In genomic region chr1:166160569-166161445, GRCm38 (mm10) we compare ENCODE assay signal across 8 mouse cellular contexts. TPM values are rescaled to one million over a fixed set of nuclear protein-coding genes. Genes with fewer than 3 reads are reported as not detected.
DNase-seq lines count a peak whose midpoint lies in the region; ATAC-seq and TF ChIP-seq lines count a peak whose summit lies in the region.

No protein-coding gene starts in this region.

- peak; percentile 93 for TF ChIP-seq CTCF in stomach, postnatal 0 days (IDR thresholded peaks at IDR 0.05; ENCODE audit: low read depth)

- H3K27me3 ChIP-seq in intestine, embryonic 16.5 days (replicated peaks; ENCODE audit: control insufficient read depth, insufficient read depth, low read length): no peaks in the 10 kb centered on the region
- H3K27me3 ChIP-seq in limb, embryonic 13.5 days: peaks cover 34% of the 10 kb centered on the region
- no peaks in the 10 kb centered on the region for H3K27me3 ChIP-seq in stomach, postnatal 0 days (ENCODE audit: control insufficient read depth, insufficient read depth, low read length)

- no peak overlapping the region for H3K9ac ChIP-seq in intestine, embryonic 16.5 days (ENCODE audit: low read depth, low read length)
- H3K9ac ChIP-seq in limb, embryonic 13.5 days: 0 out of 2 replicates have a peak overlapping the region, but pooled peaks have one; percentile 1
- no peak overlapping the region for H3K9ac ChIP-seq in stomach, postnatal 0 days (ENCODE audit: low read length)

- H3K36me3 ChIP-seq in intestine, embryonic 16.5 days (ENCODE audit: control insufficient read depth, insufficient read depth, low read length): no peaks in the 10 kb centered on the region
- H3K36me3 ChIP-seq in limb, embryonic 13.5 days: no peaks in the 10 kb centered on the region
- H3K36me3 ChIP-seq in stomach, postnatal 0 days (ENCODE audit: control insufficient read depth, insufficient read depth, low read length): no peaks in the 10 kb centered on the region

- no peak for TF ChIP-seq EP300 in stomach, postnatal 0 days (optimal IDR thresholded peaks at IDR 0.05)

- no peaks in the 10 kb centered on the region for H3K9me3 ChIP-seq in intestine, embryonic 16.5 days (ENCODE audit: control insufficient read depth, low read length)
- no peaks in the 10 kb centered on the region for H3K9me3 ChIP-seq in limb, embryonic 13.5 days
- H3K9me3 ChIP-seq in stomach, postnatal 0 days (ENCODE audit: control insufficient read depth, low read length): no peaks in the 10 kb centered on the region

- no peak overlapping the region for H3K4me2 ChIP-seq in intestine, embryonic 16.5 days (ENCODE audit: low read depth, low read length)
- peak overlapping the region; percentile 46 for H3K4me2 ChIP-seq in limb, embryonic 13.5 days (replicated peaks)
- H3K4me2 ChIP-seq in stomach, postnatal 0 days (replicated peaks; ENCODE audit: low read depth): no peak overlapping the region; the same call in 1 of the 2 replicates

- DNase-seq in 3T3-L1 (ENCODE audit: low read depth, low spot score): peak; percentile 82
- DNase-seq in adipocyte (ENCODE audit: low spot score): peak; percentile 73
- peak; percentile 91 for DNase-seq in embryo, embryonic 10 days (ENCODE audit: low spot score)
- DNase-seq in gastrocnemius, postnatal 4 days (ENCODE audit: low spot score in 2 of 2): peak; percentile 45 to 69
- peak; percentile 75 for DNase-seq in stomach, postnatal 0 days (ENCODE audit: low spot score)

- ATAC-seq in intestine, embryonic 16.5 days: peak; percentile 75
- peak; percentile 49; the same call in 1 of the 2 replicates for ATAC-seq in limb, embryonic 13.5 days (ENCODE audit: low FRiP score, low read depth)
- peak; percentile 38 for ATAC-seq in monocyte, adult 5-6 weeks (replicated peaks; ENCODE audit: insufficient number of reproducible peaks, low FRiP score, low TSS enrichment, poor library complexity, severe bottlenecking)
- peak; percentile 48 for ATAC-seq in stomach, postnatal 0 days (ENCODE audit: low FRiP score, low TSS enrichment)

- H3K27ac ChIP-seq in intestine, embryonic 16.5 days (ENCODE audit: low read length): no peak overlapping the region
- no peak overlapping the region for H3K27ac ChIP-seq in limb, embryonic 13.5 days
- no peak overlapping the region for H3K27ac ChIP-seq in stomach, postnatal 0 days (replicated peaks)

- 18% methylated on average over 24 of the region's 24 CpGs for WGBS in intestine, embryonic 16.5 days
- 14% methylated on average over 24 of the region's 24 CpGs for WGBS in limb, embryonic 13.5 days
- WGBS in stomach, postnatal 0 days: 15% methylated on average over 24 of the region's 24 CpGs

- H3K4me3 ChIP-seq in intestine, embryonic 16.5 days (ENCODE audit: low read length): no peak overlapping the region
- H3K4me3 ChIP-seq in limb, embryonic 13.5 days: peak overlapping the region; percentile 19; the same call in 1 of the 2 replicates
- no peak overlapping the region for H3K4me3 ChIP-seq in stomach, postnatal 0 days (ENCODE audit: low read depth, low read length)

- H3K4me1 ChIP-seq in intestine, embryonic 16.5 days (ENCODE audit: control insufficient read depth, insufficient read depth, low read length): peaks cover 3% of the 10 kb centered on the region; the same call in 1 of the 2 replicates
- no peaks in the 10 kb centered on the region for H3K4me1 ChIP-seq in limb, embryonic 13.5 days
- no peaks in the 10 kb centered on the region for H3K4me1 ChIP-seq in stomach, postnatal 0 days (replicated peaks; ENCODE audit: control insufficient read depth, insufficient read depth)

RNA-seq across cellular contexts. Expression of gene Gpa33, which starts 30.8 kb away (rescaled TPM):
- not detected for total RNA-seq in gastrocnemius, postnatal 4 days (2021)
- polyA plus RNA-seq in intestine, embryonic 16.5 days (2015; fragmentation: Nextera tagmentation; extraction: Ambion mirVana): 79.6 and 86.9 TPM in 2 replicates
- polyA plus RNA-seq in limb, embryonic 13.5 days (2015; fragmentation: Nextera tagmentation; extraction: Ambion mirVana): 0.51 and 0.65 TPM in 2 replicates
- not detected in 3 replicates for total RNA-seq in monocyte, adult 5-6 weeks (2017)
- 34.3 and 35.6 TPM in 2 replicates for polyA plus RNA-seq in stomach, postnatal 0 days (2015; fragmentation: Nextera tagmentation; extraction: Ambion mirVana)

RNA-seq across cellular contexts. Expression of gene Dusp27, which starts 33.1 kb away (rescaled TPM):
- total RNA-seq in gastrocnemius, postnatal 4 days (2021): 100 to 1,000 TPM; 115 to 133 TPM
- polyA plus RNA-seq in intestine, embryonic 16.5 days (2015; fragmentation: Nextera tagmentation; extraction: Ambion mirVana): 1.5 and 1.7 TPM in 2 replicates
- 6.1 and 6.4 TPM in 2 replicates for polyA plus RNA-seq in limb, embryonic 13.5 days (2015; fragmentation: Nextera tagmentation; extraction: Ambion mirVana)
- 0.49 TPM in 1 of 3 replicates, not detected in the others for total RNA-seq in monocyte, adult 5-6 weeks (2017)
- polyA plus RNA-seq in stomach, postnatal 0 days (2015; fragmentation: Nextera tagmentation; extraction: Ambion mirVana): 0.50 and 0.57 TPM in 2 replicates

Comparison
In these comparisons a context has a peak if more than half of its experiments do, and no peak if none do; other contexts are left out.
1. RNA of gene Gpa33, which starts 30.8 kb away (polyA plus RNA-seq): 79.6 to 86.9 TPM in intestine, embryonic 16.5 days and 34.3 to 35.6 TPM in stomach, postnatal 0 days; 0.51 to 0.65 TPM in limb, embryonic 13.5 days; every median in the first group is over 10 times any median in the second.
2. Peak in every context shown above with its lines, with median percentiles within 50 percentile points of each other: DNase-seq and ATAC-seq.